Mouse (Mus musculus) ZHBTc4 (cell line): ENCODE measurements at regions not wholly inside any gene's neighbourhood (a gene's known extent, or its start where the extent isn't known, plus 50 kb on each side); places are given as distances from the start of the nearest gene placed in this dataset.

Experiments used
- DNase-seq: peaks from one replicate; pipeline ENCODE4 v3.0.0-alpha.2; 2011; ENCODE audit warnings: low read depth, low spot score

GRCm38 (mm10) chr1:73348476-73348875 lies 332.8 kb upstream of the Tnp1 start:
- no peak for DNase-seq

- DNase-seq: no peak
Measured at GRCm38 (mm10) chr1:73344587-73344986, 328.9 kb upstream of the Tnp1 start.

GRCm38 (mm10) chr1:73341911-73342310 lies 326.2 kb upstream of the Tnp1 start:
- no peak for DNase-seq

- no peak for DNase-seq
Measured at GRCm38 (mm10) chr1:73337401-73337800, 321.7 kb upstream of the Tnp1 start.

GRCm38 (mm10) chr1:73309556-73309955 lies 293.8 kb upstream of the Tnp1 start:
- no peak for DNase-seq

GRCm38 (mm10) chr1:73308420-73308819 lies 292.7 kb upstream of the Tnp1 start:
- no peak for DNase-seq

GRCm38 (mm10) chr1:73307194-73307593 lies 291.5 kb upstream of the Tnp1 start:
- DNase-seq: no peak

GRCm38 (mm10) chr1:73299978-73300688 lies 284.4 kb upstream of the Tnp1 start:
- DNase-seq: no peak

- DNase-seq: no peak
Measured at GRCm38 (mm10) chr1:73285342-73285741, 269.6 kb upstream of the Tnp1 start.

- peak; percentile 45 for DNase-seq
Measured at GRCm38 (mm10) chr1:73274480-73274879, 258.8 kb upstream of the Tnp1 start.

GRCm38 (mm10) chr1:73270787-73271391 lies 255.2 kb upstream of the Tnp1 start:
- no peak for DNase-seq

- no peak for DNase-seq
Measured at GRCm38 (mm10) chr1:73269051-73269755, 253.5 kb upstream of the Tnp1 start.

GRCm38 (mm10) chr1:73265009-73265408 lies 249.3 kb upstream of the Tnp1 start:
- DNase-seq: no peak

GRCm38 (mm10) chr1:73264245-73264644 lies 248.5 kb upstream of the Tnp1 start:
- no peak for DNase-seq

- DNase-seq: no peak
Measured at GRCm38 (mm10) chr1:73259525-73260098, 243.9 kb upstream of the Tnp1 start.

- DNase-seq: no peak
Measured at GRCm38 (mm10) chr1:73257263-73257662, 241.6 kb upstream of the Tnp1 start.

- peak; percentile 6 for DNase-seq
Measured at GRCm38 (mm10) chr1:73251911-73252356, 236.2 kb upstream of the Tnp1 start.

- DNase-seq: no peak
Measured at GRCm38 (mm10) chr1:73244016-73244415, 228.3 kb upstream of the Tnp1 start.

- DNase-seq: no peak
Measured at GRCm38 (mm10) chr1:73242290-73242689, 226.6 kb upstream of the Tnp1 start.

GRCm38 (mm10) chr1:73236867-73237266 lies 221.2 kb upstream of the Tnp1 start:
- DNase-seq: no peak

GRCm38 (mm10) chr1:73233636-73234035 lies 217.9 kb upstream of the Tnp1 start:
- no peak for DNase-seq

- DNase-seq: no peak
Measured at GRCm38 (mm10) chr1:73233041-73233440, 217.3 kb upstream of the Tnp1 start.
